Mouse (Mus musculus): ENCODE results near the gene Fam111a.

The Fam111a gene

DNA sequence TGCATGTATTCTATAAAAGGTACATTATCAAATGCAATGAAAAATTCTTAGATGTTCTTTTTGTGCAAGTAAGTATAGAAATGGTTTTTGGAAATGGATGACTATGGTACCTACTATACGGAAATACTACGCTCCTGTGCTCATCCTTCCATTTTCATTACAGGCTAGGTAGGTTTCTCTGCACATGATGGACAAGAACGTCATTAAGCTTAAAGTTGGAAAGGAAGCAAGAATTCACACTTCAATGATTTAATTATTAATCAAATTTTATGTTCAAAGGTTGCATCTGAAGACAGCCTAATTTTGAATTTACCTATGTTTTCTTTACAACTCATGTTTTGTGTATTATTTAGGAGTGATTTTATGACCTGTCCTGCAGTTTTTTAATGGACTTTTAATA, 88.7 kb downstream of the Fam111a start:
- DNase-seq: no peak

DNA sequence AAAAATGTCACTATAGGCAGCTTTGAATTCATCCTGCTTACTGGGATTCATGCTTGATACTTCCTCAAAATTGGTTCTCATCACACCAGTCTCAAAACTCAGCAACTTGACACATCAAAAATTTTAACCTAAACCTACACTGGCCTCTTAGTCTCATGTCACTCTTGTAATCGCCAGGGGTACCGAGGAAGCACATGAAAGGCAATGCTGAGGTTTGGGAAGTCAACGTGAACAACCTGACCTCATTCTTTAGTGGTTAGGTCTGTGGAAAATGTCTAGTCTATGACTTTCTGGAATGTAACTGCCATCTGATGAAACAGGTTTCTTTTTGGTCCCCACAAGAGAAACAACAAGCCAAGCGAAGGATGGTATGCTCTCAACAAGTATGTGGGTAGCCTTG, 89.4 kb downstream of the Fam111a start:
- no peak for DNase-seq

DNA sequence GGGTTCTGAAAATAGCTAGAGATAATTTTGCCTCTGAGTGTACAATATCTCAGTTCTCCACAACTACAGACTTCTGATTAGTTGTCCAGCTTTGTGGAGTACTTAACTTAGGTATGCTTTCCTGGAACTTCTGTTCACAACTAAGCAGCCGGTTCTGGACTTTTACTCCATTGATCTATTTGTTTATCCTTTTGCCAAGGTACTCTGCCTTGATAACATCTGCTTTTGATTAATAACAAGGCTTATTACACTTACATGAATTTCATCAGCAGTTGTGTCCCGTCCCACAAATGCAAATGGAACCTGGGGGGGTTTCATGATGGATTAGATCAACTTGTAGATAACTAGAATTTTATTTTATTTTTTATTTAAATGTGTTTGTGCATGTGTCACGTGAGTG, 91.3 kb downstream of the Fam111a start:
- DNase-seq: no peak

DNA sequence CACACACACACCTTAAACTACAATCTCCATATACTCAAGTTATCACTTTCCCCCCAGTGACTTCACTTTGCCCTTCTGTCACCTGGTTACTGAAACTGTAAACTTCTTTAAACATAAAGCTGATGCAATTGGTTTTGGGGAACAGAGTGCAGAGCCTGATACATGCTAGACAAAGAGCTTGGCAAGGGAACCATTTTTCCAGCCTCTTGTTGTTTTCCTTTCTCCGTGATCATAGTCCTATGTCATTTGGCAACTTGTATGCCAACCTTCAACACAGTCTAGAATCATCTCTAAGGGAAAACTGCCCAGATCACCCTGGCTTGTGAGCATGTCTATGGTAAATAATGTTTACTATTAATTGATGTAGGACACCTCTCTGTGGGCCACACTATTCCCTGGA, 92.5 kb downstream of the Fam111a start:
- no peak for DNase-seq

Measured in kidney, postnatal 10 days (tissue).